In genomic region chr10:126980933-126981530, GRCm38 (mm10) we compare ENCODE assay signal across 8 mouse cellular contexts. TPM values are rescaled to one million over a fixed set of nuclear protein-coding genes. Genes with fewer than 3 reads are reported as not detected.
A peak's percentile ranks its signal among the peaks of the same experiment; 100 is the strongest.
DNase-seq lines count a peak whose midpoint lies in the region; ATAC-seq and TF ChIP-seq lines count a peak whose summit lies in the region.

No protein-coding gene starts in this region.

- peak overlapping the region; percentile 95 for H3K9ac ChIP-seq in hindbrain, embryonic 13.5 days
- H3K9ac ChIP-seq in midbrain, embryonic 16.5 days (ENCODE audit: low read depth, low read length), result peak overlapping the region; percentile 83

- no peak for TF ChIP-seq CTCF in left cerebral cortex, adult 2 months (IDR thresholded peaks at IDR 0.05)

- peak overlapping the region; percentile 96 for H3K4me2 ChIP-seq in hindbrain, embryonic 13.5 days
- peak overlapping the region; percentile 72 for H3K4me2 ChIP-seq in midbrain, embryonic 16.5 days (ENCODE audit: low read length)

- H3K36me3 ChIP-seq in embryonic facial prominence, embryonic 10.5 days (replicated peaks), result peaks cover 26% of the 10 kb centered on the region
- H3K36me3 ChIP-seq in hindbrain, embryonic 13.5 days, result no peaks in the 10 kb centered on the region
- no peaks in the 10 kb centered on the region for H3K36me3 ChIP-seq in midbrain, embryonic 16.5 days (ENCODE audit: control insufficient read depth, insufficient read depth, low read length)

- H3K9me3 ChIP-seq in embryonic facial prominence, embryonic 10.5 days, result no peaks in the 10 kb centered on the region
- H3K9me3 ChIP-seq in hindbrain, embryonic 13.5 days, result no peaks in the 10 kb centered on the region
- no peaks in the 10 kb centered on the region for H3K9me3 ChIP-seq in midbrain, embryonic 16.5 days (replicated peaks; ENCODE audit: control insufficient read depth, low read length, poor library complexity, severe bottlenecking)

- intact Hi-C loops in left cerebral cortex, adult 2 months (cut with DNase I), result no loop called here
- intact Hi-C loops in left cerebral cortex, postnatal 10 days (cut with DNase I), result no loop called here

- H3K27ac ChIP-seq in left cerebral cortex, adult 2 months, result peak overlapping the region; percentile 99
- H3K27ac ChIP-seq in embryonic facial prominence, embryonic 10.5 days (replicated peaks), result peak overlapping the region; percentile 98
- H3K27ac ChIP-seq in hindbrain, embryonic 13.5 days, result peak overlapping the region; percentile 100
- H3K27ac ChIP-seq in midbrain, embryonic 16.5 days (ENCODE audit: low read length), result peak overlapping the region; percentile 100

- DNase-seq in left cerebral cortex, adult 2 months (ENCODE audit: extremely low spot score in 1 of 2, low spot score in 2 of 2), result no peak
- DNase-seq in left cerebral cortex, postnatal 10 days (ENCODE audit: extremely low spot score in 1 of 2, low spot score in 2 of 2), result no peak
- DNase-seq in embryonic facial prominence, embryonic 10.5 days (ENCODE audit: low spot score), result peak; percentile 57
- DNase-seq in frontal cortex, postnatal 14 days (ENCODE audit: low spot score in 2 of 2), result no peak
- no peak for DNase-seq in c-Kit-positive CD71-positive TER-119-positive erythroid progenitor cells, embryonic 14.5 days (ENCODE audit: low spot score)

- no peak for ATAC-seq in hindbrain, embryonic 13.5 days (ENCODE audit: low FRiP score)
- no peak for ATAC-seq in midbrain, embryonic 16.5 days
- ATAC-seq in monocyte, adult 5-6 weeks (replicated peaks; ENCODE audit: insufficient number of reproducible peaks, low FRiP score, low TSS enrichment, poor library complexity, severe bottlenecking), result no peak

- H3K27me3 ChIP-seq in embryonic facial prominence, embryonic 10.5 days (replicated peaks; ENCODE audit: low read depth, poor library complexity, severe bottlenecking), result 0 out of 2 replicates have a peak, but pooled peaks cover 1% of the 10 kb centered on the region
- peaks cover 14% of the 10 kb centered on the region for H3K27me3 ChIP-seq in hindbrain, embryonic 13.5 days
- H3K27me3 ChIP-seq in midbrain, embryonic 16.5 days (ENCODE audit: control insufficient read depth, insufficient read depth, low read depth, low read length), result no peaks in the 10 kb centered on the region

- H3K4me1 ChIP-seq in embryonic facial prominence, embryonic 10.5 days, result peaks cover 72% of the 10 kb centered on the region
- peaks cover 68% of the 10 kb centered on the region for H3K4me1 ChIP-seq in hindbrain, embryonic 13.5 days (replicated peaks)
- H3K4me1 ChIP-seq in midbrain, embryonic 16.5 days (ENCODE audit: control insufficient read depth, insufficient read depth, low read length), result peaks cover 52% of the 10 kb centered on the region

- 7% methylated on average over 11 of the region's 11 CpGs for WGBS in embryonic facial prominence, embryonic 10.5 days
- 11% methylated on average over 11 of the region's 11 CpGs for WGBS in hindbrain, embryonic 13.5 days
- WGBS in midbrain, embryonic 16.5 days, result 2% methylated on average over 11 of the region's 11 CpGs

- peak overlapping the region; percentile 97 for H3K4me3 ChIP-seq in left cerebral cortex, adult 2 months
- peak overlapping the region; percentile 100 for H3K4me3 ChIP-seq in embryonic facial prominence, embryonic 10.5 days
- peak overlapping the region; percentile 93 for H3K4me3 ChIP-seq in hindbrain, embryonic 13.5 days
- H3K4me3 ChIP-seq in midbrain, embryonic 16.5 days (ENCODE audit: low read depth, low read length), result peak overlapping the region; percentile 88

RNA-seq across cellular contexts. Expression of gene Ctdsp2, which starts 2.5 kb away (rescaled TPM):
- total RNA-seq in left cerebral cortex, adult 2 months (2021), result 10 to 100 TPM; 79.4 to 83.8 TPM
- 10 to 100 TPM; 54.2 to 62.9 TPM for total RNA-seq in left cerebral cortex, postnatal 10 days (2021)
- 46.2 and 49.3 TPM in 2 replicates for polyA plus RNA-seq in embryonic facial prominence, embryonic 10.5 days (2016; fragmentation: Nextera tagmentation; extraction: Ambion mirVana)
- 18.9 and 19.8 TPM in 2 replicates for polyA plus RNA-seq in hindbrain, embryonic 13.5 days (2015; fragmentation: Nextera tagmentation; extraction: Ambion mirVana)
- polyA plus RNA-seq in midbrain, embryonic 16.5 days (2015; fragmentation: Nextera tagmentation; extraction: Ambion mirVana), result 12.0 and 13.5 TPM in 2 replicates
- 36.2 to 38.6 TPM (median 37.6 TPM) in 3 replicates for total RNA-seq in monocyte, adult 5-6 weeks (2017)

RNA-seq across cellular contexts. Expression of gene Avil, which starts 19.5 kb away (rescaled TPM):
- total RNA-seq in left cerebral cortex, adult 2 months (2021), result under 1 TPM; 0.18 to 0.28 TPM
- under 1 TPM; 0.14 to 0.17 TPM for total RNA-seq in left cerebral cortex, postnatal 10 days (2021)
- polyA plus RNA-seq in embryonic facial prominence, embryonic 10.5 days (2016; fragmentation: Nextera tagmentation; extraction: Ambion mirVana), result 0.06 and 0.44 TPM in 2 replicates
- polyA plus RNA-seq in hindbrain, embryonic 13.5 days (2015; fragmentation: Nextera tagmentation; extraction: Ambion mirVana), result 5.5 and 5.9 TPM in 2 replicates
- polyA plus RNA-seq in midbrain, embryonic 16.5 days (2015; fragmentation: Nextera tagmentation; extraction: Ambion mirVana), result 1.7 and 2.8 TPM in 2 replicates
- total RNA-seq in monocyte, adult 5-6 weeks (2017), result 1.1 to 13.0 TPM (median 4.4 TPM) in 3 replicates

RNA-seq across cellular contexts. Expression of gene Tsfm, which starts 49.6 kb away (rescaled TPM):
- 10 to 100 TPM; 30.2 to 30.7 TPM for total RNA-seq in left cerebral cortex, adult 2 months (2021)
- total RNA-seq in left cerebral cortex, postnatal 10 days (2021), result 10 to 100 TPM; 28.6 to 31.0 TPM
- polyA plus RNA-seq in embryonic facial prominence, embryonic 10.5 days (2016; fragmentation: Nextera tagmentation; extraction: Ambion mirVana), result 103 and 106 TPM in 2 replicates
- polyA plus RNA-seq in hindbrain, embryonic 13.5 days (2015; fragmentation: Nextera tagmentation; extraction: Ambion mirVana), result 63.4 and 65.5 TPM in 2 replicates
- polyA plus RNA-seq in midbrain, embryonic 16.5 days (2015; fragmentation: Nextera tagmentation; extraction: Ambion mirVana), result 61.4 and 67.7 TPM in 2 replicates
- total RNA-seq in monocyte, adult 5-6 weeks (2017), result 8.5 to 14.3 TPM (median 13.9 TPM) in 3 replicates
